Mouse (Mus musculus) embryonic fibroblast, embryonic 13.5 days (primary cell): Measurements from ENCODE around the gene Wdr27.

Experiments used
- CTCF ChIP-seq: IDR thresholded peaks from 2 replicates; pipeline ENCODE4 v1.5.1; 2011; ENCODE audit warnings: mild to moderate bottlenecking, control low read depth, low read length, moderate library complexity, borderline replicate concordance; ENCODE audit not compliant: insufficient read depth
- POLR2A ChIP-seq: IDR thresholded peaks from 2 replicates; pipeline ENCODE4 v1.6.1; 2011; ENCODE audit warnings: low read depth, mild to moderate bottlenecking, control low read depth, low read length, moderate library complexity

GRCm38 (mm10) chr17:14943009-14943728, at the start of gene Wdr27, which contains the start of gene 1600012H06Rik:
- TF ChIP-seq CTCF = no peak
- peak; percentile 78 for TF ChIP-seq POLR2A
